Mouse (Mus musculus) 416B (cell line): ENCODE data around the gene Pkig.
"Not testable (repeated sequence)": the region's sequence is repeated elsewhere in the genome, so short reads cannot be mapped to it uniquely, and the experiment has no call there.

Source experiments
- DNase-seq: peaks from one replicate; pipeline ENCODE4 v3.0.0; 2011; ENCODE audit warnings: low read depth

The Pkig gene

GRCm38 (mm10) chr2:163643576-163643971 is 14.6 kb upstream of the Pkig start:
- no peak for DNase-seq

DNA sequence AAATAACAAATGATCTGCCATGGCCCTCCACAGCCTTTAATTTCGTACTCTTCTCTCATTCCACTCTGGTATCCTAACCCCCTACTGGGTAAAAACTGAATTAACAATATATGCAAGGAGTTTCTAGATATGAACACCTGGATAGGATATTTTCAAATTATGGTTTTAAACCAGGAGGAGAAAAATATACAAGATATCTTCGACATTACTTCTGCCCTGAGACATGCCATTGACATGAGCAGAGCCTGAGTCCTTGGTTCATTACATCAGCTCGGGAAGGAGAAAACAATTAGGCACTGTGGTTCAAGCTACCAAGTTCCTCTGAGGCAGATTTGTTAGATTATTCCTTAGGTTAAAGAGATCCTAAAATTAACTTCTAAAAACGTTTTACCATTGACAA is 14.1 kb upstream of the Pkig start:
- DNase-seq: peak; percentile 70

DNA sequence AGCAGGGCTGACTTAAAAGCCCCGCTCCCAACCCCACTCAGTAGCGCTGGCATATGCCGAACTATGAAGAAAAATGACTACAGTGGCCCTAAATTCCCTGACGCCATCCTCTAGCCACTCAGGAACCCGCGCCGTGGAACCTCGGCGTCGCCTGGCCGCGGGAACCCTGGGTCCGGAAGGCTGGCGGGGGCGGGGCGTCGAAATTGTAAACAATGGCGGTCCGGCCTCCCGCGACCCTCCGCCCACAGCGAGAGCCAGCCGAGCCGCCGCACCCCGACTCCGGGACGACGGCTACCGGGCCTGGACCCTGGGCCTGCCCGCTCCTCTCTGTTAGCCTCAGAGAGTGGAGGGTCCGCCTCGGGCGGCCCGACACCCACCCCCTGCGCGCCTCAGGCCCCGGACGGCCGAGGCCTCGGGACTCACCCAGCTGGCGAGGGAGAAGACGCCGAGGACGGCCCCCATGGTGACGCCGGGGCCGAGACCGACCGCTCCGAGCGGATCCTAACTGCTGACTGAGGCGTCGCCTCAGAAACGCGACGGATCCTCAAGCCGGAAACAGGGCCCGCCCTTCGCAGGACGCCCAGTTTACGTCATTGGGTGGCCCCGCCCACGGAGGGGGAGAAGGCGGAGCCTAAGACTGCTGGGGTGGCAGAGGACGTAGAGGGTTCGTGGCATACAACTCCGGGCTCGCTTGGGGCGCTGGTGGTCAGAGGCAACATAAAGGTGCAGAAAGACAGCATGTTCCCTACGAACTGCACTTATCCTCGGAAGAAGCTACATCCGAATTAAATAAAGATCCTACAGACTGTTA is 13.4 kb upstream of the Pkig start, which contains the start of gene Serinc3:
Gene Serinc3 (minus strand): TSS at position 557 of the 811 bp plus-strand sequence.
- DNase-seq: peak; percentile 99

DNA sequence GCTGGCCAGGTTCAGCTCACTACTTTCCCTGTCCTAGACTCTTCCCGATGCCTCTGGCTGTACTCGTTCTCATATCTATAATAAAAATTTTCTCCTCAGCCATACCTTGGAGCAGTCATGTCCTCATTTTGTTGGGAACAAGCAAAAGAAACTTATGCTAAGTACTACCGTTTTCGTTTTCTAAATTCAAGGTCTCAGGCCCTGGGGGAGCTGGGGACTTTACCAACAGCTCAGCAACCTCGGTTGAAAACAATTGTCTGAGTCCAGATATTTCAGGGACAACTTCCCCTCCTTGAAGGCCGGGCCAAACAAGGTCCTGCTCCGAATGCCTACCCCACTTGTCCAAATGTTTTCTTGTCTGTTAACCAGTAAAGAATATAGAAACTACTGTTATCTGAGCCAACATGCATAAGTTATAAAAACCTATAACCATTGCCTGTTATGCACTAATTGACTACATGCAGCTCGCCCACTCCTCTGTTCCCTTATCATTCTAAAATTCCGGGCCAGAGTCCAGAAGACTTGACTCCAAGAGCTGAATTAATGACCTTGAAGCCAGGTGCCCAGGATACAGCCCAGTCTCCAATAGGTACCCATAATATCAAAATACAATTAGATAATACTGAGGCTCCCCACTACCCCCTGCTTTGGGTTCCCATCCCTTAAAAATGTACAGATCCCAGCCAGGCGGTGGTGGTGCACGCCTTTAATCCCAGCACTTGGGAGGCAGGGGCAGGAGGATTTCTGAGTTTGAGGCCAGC is 12.3 kb upstream of the Pkig start:
- DNase-seq: no peak

DNA sequence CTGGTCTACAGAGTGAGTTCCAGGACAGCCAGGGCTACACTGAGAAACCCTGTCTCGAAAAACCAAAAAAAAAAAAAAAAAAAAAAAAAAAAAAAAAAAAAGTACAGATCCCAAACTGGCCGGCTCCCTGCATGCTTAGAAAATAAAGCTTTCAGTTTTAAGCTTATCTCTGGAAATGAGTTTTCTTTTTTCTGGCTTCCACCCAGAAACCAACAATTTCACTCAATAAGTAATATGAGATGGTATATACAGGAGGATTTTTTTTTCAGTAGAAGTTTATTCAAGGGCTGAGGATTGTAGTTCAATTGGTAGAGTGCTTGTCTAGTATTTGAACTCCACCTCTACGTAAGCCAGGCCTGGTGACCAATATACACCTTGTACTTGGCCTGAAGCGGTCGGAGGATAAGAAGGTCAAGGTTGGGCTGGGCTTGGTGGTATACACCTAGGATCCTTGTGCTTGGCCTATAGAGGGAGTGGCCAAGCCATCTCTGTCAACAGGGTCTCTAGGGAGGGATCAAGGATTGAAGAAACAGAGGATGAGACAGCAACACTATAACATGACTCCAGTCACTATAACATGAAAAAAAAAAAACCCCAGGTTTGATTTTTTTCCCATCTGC is 11.6 kb upstream of the Pkig start:
- DNase-seq: peak; percentile 61

- not testable (repeated sequence) for DNase-seq
These were observed 2.5 kb upstream of the Pkig start for GRCm38 (mm10) chr2:163655699-163656098.

- DNase-seq: no peak
These were observed 700 bp upstream of the Pkig start for GRCm38 (mm10) chr2:163657486-163657885.

GRCm38 (mm10) chr2:163658941-163659340 is 755 bp downstream of the Pkig start:
- peak; percentile 73 for DNase-seq

DNA sequence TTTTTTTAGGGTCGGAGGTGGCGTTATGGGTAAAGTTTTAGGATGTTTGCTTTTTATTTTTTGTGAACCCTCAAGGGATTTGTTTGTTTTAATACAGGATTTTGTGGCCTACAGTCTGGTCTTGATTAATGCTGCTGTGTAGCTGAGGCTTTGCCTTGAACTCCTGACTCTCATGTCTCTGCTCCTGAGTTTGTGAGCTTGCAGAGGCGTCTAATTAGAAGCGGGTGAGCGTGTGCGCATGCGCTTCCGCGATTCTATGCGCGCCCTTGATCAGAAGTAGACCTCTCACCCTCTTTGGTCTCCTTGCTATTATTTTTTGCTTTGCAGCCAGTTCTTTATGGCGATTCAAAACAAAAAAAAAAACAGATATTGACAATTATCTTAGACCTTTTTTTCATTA is 1.2 kb downstream of the Pkig start:
- peak; percentile 78 for DNase-seq

DNA sequence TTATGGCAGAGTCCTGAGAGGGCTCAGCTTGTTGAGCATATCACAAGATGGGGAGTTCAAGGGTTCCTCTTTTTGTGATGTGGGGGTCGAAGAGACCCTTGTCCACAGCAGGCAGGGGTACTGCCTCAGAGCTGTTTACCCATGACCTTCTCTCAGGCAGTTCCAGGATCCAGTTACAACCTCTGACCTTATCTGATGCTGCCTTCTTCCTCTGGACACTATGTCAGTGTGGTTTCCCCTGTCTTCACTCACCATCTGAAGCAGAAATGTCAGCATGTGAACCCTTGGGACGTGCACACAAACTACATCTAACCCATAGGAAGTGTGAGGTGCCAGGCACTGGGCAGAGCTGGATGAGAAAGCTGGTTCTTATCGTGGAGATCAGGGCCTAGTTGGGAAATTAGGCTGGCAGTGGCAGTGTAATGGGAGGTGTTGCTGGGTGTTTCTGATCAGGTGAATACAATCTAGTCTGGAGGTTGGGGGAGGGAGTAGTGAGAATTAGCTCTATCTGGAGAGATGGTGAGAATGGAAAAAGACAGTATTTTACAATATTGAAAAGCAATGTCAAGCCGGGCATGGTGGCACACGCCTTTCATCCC is 2.0 kb downstream of the Pkig start:
- DNase-seq: peak; percentile 91

- DNase-seq: peak; percentile 30
These were observed 3.2 kb downstream of the Pkig start for GRCm38 (mm10) chr2:163661371-163661850.

DNA sequence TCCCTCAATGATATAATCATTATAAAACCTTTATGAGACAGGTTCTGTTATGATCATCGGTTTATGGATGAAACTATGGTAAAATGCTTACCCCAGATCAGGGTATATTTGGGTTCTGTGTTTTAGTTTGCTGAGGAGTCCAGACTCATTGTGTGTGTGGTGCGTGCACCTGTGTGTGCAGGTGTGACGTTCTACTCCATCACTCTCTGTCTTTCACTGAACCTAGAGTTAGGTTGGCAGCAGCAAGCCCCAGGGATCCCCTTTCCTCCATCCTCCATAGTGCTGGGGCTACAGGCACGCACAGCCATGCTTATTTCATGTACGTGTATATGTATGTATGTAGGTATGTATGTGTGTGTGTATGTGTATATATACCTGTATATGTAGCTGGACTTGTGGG is 3.9 kb downstream of the Pkig start:
- DNase-seq: no peak

GRCm38 (mm10) chr2:163662698-163663221 is 4.6 kb downstream of the Pkig start:
- peak; percentile 41 for DNase-seq

- DNase-seq: peak; percentile 70
These were observed 5.7 kb downstream of the Pkig start for GRCm38 (mm10) chr2:163663930-163664329.

- DNase-seq: peak; percentile 59
These were observed 8.9 kb downstream of the Pkig start for GRCm38 (mm10) chr2:163667045-163667444.

DNA sequence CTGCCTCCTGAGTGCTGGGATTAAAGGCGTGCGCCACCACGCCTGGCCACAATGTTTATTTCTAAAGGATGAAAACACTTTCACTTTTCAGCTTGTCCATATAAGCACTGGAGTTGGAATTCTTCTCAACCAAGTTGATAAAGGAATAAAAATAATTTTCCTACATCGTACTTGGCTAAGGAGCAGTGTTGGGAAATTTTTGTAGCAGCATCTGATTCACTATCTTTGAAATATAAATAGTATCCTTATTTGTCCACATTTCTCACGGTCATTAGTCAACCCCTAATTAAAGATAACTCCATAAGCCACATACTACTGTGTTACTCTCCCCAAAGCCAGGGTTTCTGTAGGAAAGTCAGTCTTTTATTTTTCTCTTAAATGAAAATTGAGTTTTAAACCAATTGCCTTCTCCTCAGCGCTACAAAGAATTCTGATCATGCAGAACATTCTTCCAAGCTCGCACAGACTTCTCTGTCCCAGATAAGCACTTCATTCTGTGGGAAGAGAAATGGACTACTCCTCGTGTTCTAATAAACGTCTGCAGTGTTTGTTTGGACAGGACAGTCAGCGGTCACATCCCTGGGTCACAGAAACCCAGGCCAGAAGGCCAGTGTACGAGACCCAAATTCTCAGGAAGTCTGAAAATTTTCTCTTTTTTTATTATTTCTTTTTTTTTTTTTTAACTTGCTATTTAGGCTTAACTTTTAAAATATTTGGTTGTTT is 12.8 kb downstream of the Pkig start:
- no peak for DNase-seq

GRCm38 (mm10) chr2:163674397-163674796 is 16.2 kb downstream of the Pkig start:
- DNase-seq: no peak

GRCm38 (mm10) chr2:163675144-163675619 is 17.0 kb downstream of the Pkig start:
- no peak for DNase-seq

DNA sequence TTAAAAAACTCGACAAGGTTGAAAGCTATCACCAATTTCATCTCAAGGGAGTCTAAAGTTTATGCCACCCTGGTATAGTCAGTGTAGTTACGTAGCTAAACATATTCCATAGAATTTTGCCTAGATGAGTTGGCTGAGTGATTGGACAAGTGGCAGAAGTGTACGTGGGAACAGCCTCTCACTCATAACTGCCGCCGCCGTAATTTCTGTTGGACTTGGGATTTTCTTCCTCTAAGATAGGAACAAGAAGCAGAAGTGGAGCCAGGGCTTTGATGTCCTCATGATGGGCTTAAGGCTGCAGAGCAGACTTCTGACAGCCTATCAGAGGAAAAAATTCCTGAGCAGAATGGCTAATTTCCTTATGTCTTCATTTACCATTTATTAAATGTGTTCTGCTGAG is 17.5 kb downstream of the Pkig start:
- no peak for DNase-seq

- no peak for DNase-seq
These were observed 18.1 kb downstream of the Pkig start for GRCm38 (mm10) chr2:163676321-163676720.

DNA sequence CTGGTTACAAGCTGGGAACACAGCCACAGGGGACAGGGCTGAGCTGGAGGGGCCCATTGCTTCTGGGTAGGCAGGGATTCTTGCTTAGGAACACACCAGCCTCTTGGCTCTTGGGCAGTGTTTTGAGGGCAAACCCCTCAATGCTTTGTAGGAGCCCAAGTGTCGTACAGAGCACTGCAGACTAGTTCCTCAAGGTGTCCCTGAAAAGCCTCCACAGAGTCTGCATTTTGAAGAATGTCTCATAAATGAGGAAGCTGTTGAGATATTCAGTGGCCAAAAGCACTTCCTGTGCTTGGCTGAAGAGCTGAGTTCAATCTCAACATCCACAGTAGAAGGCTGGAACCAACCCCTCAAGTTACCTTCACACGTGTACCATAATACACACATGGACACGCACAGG is 18.6 kb downstream of the Pkig start:
- peak; percentile 67 for DNase-seq
